Mouse (Mus musculus) testis, adult 2 months (tissue): ENCODE data around the gene Dock8. TPM values are rescaled to one million over a fixed set of nuclear protein-coding genes. Genes with fewer than 3 reads are reported as not detected.

Experiments
- H3K27ac ChIP-seq: fragments of 200-500 bp; 2 replicates; pipeline ENCODE4 v1.5.1; 2012; ENCODE audit warnings: low read depth, low read length; ENCODE audit not compliant: control insufficient read depth, insufficient read depth
- H3K27me3 ChIP-seq: fragments of 200-500 bp; 2 replicates; pipeline ENCODE4 v1.6.1; 2012; ENCODE audit warnings: mild to moderate bottlenecking, low read length, moderate library complexity; ENCODE audit not compliant: control insufficient read depth, insufficient read depth
- H3K36me3 ChIP-seq: fragments of 200-500 bp; 2 replicates; pipeline ENCODE4 v1.6.1; 2012; ENCODE audit warnings: mild to moderate bottlenecking, low read length; ENCODE audit not compliant: control insufficient read depth, insufficient read depth
- H3K4me1 ChIP-seq: fragments of 200-500 bp; 2 replicates; pipeline ENCODE4 v1.6.1; 2012; ENCODE audit warnings: low read length; ENCODE audit not compliant: control insufficient read depth, insufficient read depth
- H3K4me3 ChIP-seq: fragments of 200-500 bp; 2 replicates; pipeline ENCODE4 v1.5.1; 2012; ENCODE audit warnings: low read depth, mild to moderate bottlenecking, low read length, moderate library complexity, mixed read lengths; ENCODE audit not compliant: control insufficient read depth
- CTCF ChIP-seq: fragments of 200-500 bp; IDR thresholded peaks from 2 replicates; pipeline ENCODE4 v1.5.1; 2012; ENCODE audit warnings: low read depth, mild to moderate bottlenecking, inconsistent platforms, low read length, moderate library complexity; ENCODE audit not compliant: control insufficient read depth, insufficient read depth, insufficient replicate concordance
- POLR2A ChIP-seq: fragments of 200-500 bp; IDR thresholded peaks from 2 replicates; pipeline ENCODE4 v1.6.1; 2012; ENCODE audit warnings: low read depth, mild to moderate bottlenecking, inconsistent platforms, low read length, moderate library complexity; ENCODE audit not compliant: control insufficient read depth
- polyA plus RNA-seq: library from polyadenylated mRNA; depleted of rRNA; stranded (reverse); fragments of >200 nt; gene quantifications from 2 replicates; pipeline ENCODE4 v1.2.3, GENCODE M21; 2012; rRNA removed

The Dock8 gene
- polyA plus RNA-seq, 1 experiment = 3.8 TPM

DNA sequence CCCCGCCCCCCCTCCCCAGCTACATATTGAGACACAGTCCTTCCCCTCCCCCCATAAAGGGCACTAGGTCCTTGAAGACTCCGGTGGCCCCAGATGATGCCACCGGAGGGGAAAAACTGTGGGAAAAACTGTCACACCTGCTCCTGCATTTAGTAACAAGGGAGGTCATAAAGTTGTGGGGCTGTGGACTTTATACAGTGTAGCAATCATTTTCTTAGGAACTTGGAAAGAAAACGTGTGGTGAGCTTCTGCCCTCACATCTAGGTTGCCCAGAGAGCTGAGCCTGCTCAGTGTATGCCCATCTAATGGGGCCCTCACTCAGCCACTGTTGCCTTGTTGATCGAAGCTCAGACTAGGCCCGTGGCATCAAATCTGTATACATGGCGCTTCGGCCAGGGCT is 246.7 kb downstream of the Dock8 start:
- Histone ChIP-seq H3K27ac (no peak overlapping the region), H3K4me3 (no peak overlapping the region), H3K36me3 (no peaks in the 10 kb centered on the region), H3K4me1 (peaks cover 6% of the 10 kb centered on the region; the same call in 1 of the 2 replicates), H3K27me3 (no peaks in the 10 kb centered on the region)
- TF ChIP-seq CTCF = no peak
- TF ChIP-seq POLR2A = no peak

DNA sequence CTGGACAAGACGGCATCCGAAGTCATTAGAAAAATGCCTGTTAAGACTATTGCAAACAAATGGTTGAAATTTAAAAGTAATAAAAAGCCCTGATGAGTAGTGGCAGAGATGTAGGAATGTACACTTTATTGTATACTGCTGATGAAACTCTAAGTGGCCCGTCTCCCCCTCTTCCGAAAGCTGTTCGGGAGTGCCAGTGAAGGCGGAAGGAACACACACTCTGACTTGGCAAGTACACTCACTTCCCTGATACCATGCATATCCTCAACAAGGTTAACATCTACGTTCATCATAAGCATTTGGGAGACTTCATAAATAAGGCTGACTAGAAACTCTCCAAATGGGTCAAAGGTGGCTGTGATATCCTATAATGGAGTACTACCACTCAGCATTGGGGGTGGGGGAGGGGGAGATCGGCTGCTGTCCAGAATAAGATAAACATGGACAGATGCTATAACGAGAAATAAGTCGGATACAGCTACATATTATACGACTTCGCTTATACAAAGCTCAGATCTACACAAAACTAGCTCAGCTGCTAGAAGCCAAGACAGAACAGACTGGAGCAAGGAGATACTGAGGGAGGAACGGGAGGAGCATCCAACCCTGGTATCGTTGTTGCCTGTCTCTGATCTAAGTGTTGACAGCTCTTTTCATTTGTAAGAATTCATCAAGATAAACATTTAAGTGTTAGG is 248.7 kb downstream of the Dock8 start:
- Histone ChIP-seq H3K4me1 (peaks cover 6% of the 10 kb centered on the region; the same call in 1 of the 2 replicates), H3K36me3 (no peaks in the 10 kb centered on the region), H3K4me3 (no peak overlapping the region), H3K27ac (no peak overlapping the region), H3K27me3 (no peaks in the 10 kb centered on the region)
- TF ChIP-seq POLR2A = no peak
- no peak for TF ChIP-seq CTCF

DNA sequence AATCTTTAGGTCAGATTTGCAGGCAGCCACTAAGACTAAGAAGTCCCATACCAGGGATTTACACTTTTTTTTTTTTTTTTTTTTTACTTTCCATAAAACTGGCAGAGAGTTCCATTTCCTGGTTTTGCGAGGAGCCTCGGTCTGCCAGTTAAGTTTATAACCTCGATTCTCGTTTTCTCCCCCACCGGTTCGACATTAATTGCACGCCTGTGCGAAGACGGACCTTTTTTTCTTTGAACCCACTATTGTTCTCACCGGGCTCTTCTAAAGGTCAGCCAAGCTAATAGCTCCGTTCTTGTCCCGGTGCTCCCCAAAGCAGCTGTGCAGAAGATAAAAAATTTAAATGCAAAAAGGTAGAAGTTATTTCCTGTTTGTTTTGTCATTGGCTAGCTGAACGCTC is 249.9 kb downstream of the Dock8 start:
- H3K27ac ChIP-seq = no peak overlapping the region
- no peaks in the 10 kb centered on the region for H3K36me3 ChIP-seq
- no peak overlapping the region for H3K4me3 ChIP-seq
- H3K27me3 ChIP-seq = no peaks in the 10 kb centered on the region
- TF ChIP-seq CTCF = no peak
- TF ChIP-seq POLR2A = no peak
- H3K4me1 ChIP-seq = peaks cover 6% of the 10 kb centered on the region; the same call in 1 of the 2 replicates

DNA sequence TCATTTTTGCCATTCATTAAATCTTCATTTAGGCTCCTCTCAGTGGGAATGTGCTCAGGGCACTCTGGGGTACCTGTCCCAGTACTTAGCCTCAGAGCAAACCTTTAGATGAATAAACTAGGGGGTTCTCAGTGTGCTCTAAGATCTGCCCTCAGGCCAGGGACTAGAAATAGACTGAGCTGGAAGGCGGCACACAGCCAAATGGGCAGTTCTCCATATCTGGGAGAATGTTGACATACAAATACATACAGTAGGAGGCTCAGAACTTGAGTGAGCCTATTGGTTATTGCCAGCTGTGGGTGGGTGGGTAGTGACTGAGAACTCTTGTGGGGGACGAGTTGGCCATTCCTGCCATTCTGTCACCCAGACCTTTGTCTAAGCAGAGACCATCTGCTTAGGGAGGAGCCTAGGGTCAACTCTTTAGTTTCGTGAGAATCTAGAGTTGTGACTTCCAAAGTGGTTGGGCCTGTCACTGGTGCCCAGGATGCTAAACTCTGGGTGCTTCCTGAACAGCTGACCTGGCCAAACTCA is 252.3 kb downstream of the Dock8 start:
- TF ChIP-seq CTCF = no peak
- no peak for TF ChIP-seq POLR2A
- Histone ChIP-seq H3K4me3 (no peak overlapping the region), H3K27me3 (no peaks in the 10 kb centered on the region), H3K4me1 (peaks cover 6% of the 10 kb centered on the region; the same call in 1 of the 2 replicates), H3K36me3 (no peaks in the 10 kb centered on the region), H3K27ac (no peak overlapping the region)

Other genes starting within 250 kb of the Dock8 start
- 0.38 and 3.5 TPM in 2 replicates for gene Pgm5, start 137.7 kb upstream of the Dock8 start, polyA plus RNA-seq
- gene Gm10053, start 123.8 kb upstream of the Dock8 start, polyA plus RNA-seq = 10.2 and 14.2 TPM in 2 replicates
- gene Foxd4, start 98.3 kb upstream of the Dock8 start, polyA plus RNA-seq = not detected in 2 replicates
- 9.3 and 10.8 TPM in 2 replicates for gene Cbwd1, start 37.9 kb upstream of the Dock8 start, polyA plus RNA-seq
- gene Kank1, start 237.4 kb downstream of the Dock8 start, polyA plus RNA-seq = 9.3 and 11.0 TPM in 2 replicates